Mouse (Mus musculus) heart, embryonic 14.5 days (tissue): Measurements from ENCODE around the gene Hapln3. TPM values are rescaled to one million over a fixed set of nuclear protein-coding genes. Genes with fewer than 3 reads are reported as not detected.

ENCODE experiments used
- ATAC-seq: fragments of 200-750 bp; cut with Nextera tagmentation; 2 replicates; pipeline ENCODE4 v1.8.0; 2017; ENCODE audit warnings: low read depth, moderate TSS enrichment; ENCODE audit not compliant: insufficient number of reproducible peaks, insufficient read depth, low FRiP score
- H3K27ac ChIP-seq, 2 experiments: fragments of 200-500 bp in 1 of 2; fragments of 300-500 bp in 1 of 2; sonication (generic) in 1 of 2; replicated peaks in 1 of 2; 2 replicates each; pipeline ENCODE4 v1.5.1; 2012 to 2014; ENCODE audit warnings: low read depth in 2 of 2, low read length in 2 of 2, control low read depth in 1 of 2, mild to moderate bottlenecking in 1 of 2, mixed read lengths in 1 of 2; ENCODE audit not compliant: control insufficient read depth in 1 of 2, insufficient read depth in 1 of 2
- H3K27me3 ChIP-seq: fragments of 300-500 bp; sonication (generic); 2 replicates; pipeline ENCODE4 v1.6.1; 2014; ENCODE audit warnings: mild to moderate bottlenecking, low read length, control low read depth; ENCODE audit not compliant: control insufficient read depth, insufficient read depth
- H3K36me3 ChIP-seq: fragments of 300-500 bp; sonication (generic); 2 replicates; pipeline ENCODE4 v1.6.1; 2014; ENCODE audit warnings: mild to moderate bottlenecking, control low read depth, low read length, mixed read lengths; ENCODE audit not compliant: control insufficient read depth, insufficient read depth
- H3K4me1 ChIP-seq, 2 experiments: fragments of 200-500 bp in 1 of 2; fragments of 300-500 bp in 1 of 2; sonication (generic) in 1 of 2; 2 replicates each; pipeline ENCODE4 v1.6.1; 2012 to 2014; ENCODE audit warnings: low read length in 2 of 2, control low read depth in 1 of 2, mixed read lengths in 1 of 2; ENCODE audit not compliant: control insufficient read depth in 2 of 2, insufficient read depth in 2 of 2
- H3K4me2 ChIP-seq: fragments of 300-500 bp; sonication (generic); 2 replicates; pipeline ENCODE4 v1.6.1; 2014; ENCODE audit warnings: mild to moderate bottlenecking, low read length
- H3K4me3 ChIP-seq, 2 experiments: fragments of 200-500 bp in 1 of 2; fragments of 300-500 bp in 1 of 2; sonication (generic) in 1 of 2; 2 replicates each; pipeline ENCODE4 v1.5.1; 2012 to 2014; ENCODE audit warnings: low read length in 2 of 2, mild to moderate bottlenecking in 2 of 2, control low read depth in 1 of 2, low read depth in 1 of 2, moderate library complexity in 1 of 2; ENCODE audit not compliant: control insufficient read depth in 1 of 2, insufficient read depth in 1 of 2
- H3K9ac ChIP-seq: fragments of 300-500 bp; sonication (generic); 2 replicates; pipeline ENCODE4 v1.6.1; 2014; ENCODE audit warnings: mild to moderate bottlenecking, low read length
- H3K9me3 ChIP-seq: fragments of 300-500 bp; sonication (generic); 2 replicates; pipeline ENCODE4 v1.6.1; 2016; ENCODE audit warnings: low read length, control low read depth; ENCODE audit not compliant: control insufficient read depth
- WGBS: fragments of 180-500 bp; shearing (Covaris S2); extraction: QIAGEN DNeasy Blood & Tissue Kit; methylation state at CpG from one replicate; pipeline ENCODE4 v1.1.7; 2014; 5-methylcytosine and 5-hydroxymethylcytosine counted together
- polyA plus RNA-seq: library from polyadenylated mRNA; unstranded; fragments of >200 nt; fragmentation: Nextera tagmentation; extraction: Ambion mirVana; gene quantifications from 2 replicates; pipeline ENCODE4 v1.2.1, GENCODE M21; 2014

Gene Hapln3
- polyA plus RNA-seq, 1 experiment from 2014 or later, result 2.0 TPM

GRCm38 (mm10) chr7:79068231-79068630, 62.6 kb downstream of the Hapln3 start:
- no peak overlapping the region for H3K9ac ChIP-seq
- WGBS, result 5% methylated on average over 4 of the region's 4 CpGs
- H3K4me2 ChIP-seq, result no peak overlapping the region
- H3K4me1 ChIP-seq, result peaks cover 0 to 6% of the 10 kb centered on the region in 2 experiments; a peak in 3 of 4 replicates
- no peaks in the 10 kb centered on the region for H3K36me3 ChIP-seq
- H3K27me3 ChIP-seq, result 0 out of 2 replicates have a peak, but pooled peaks cover 3% of the 10 kb centered on the region
- no peak overlapping the region for H3K4me3 ChIP-seq
- H3K27ac ChIP-seq, result no peak overlapping the region
- ATAC-seq, result 0 out of 2 replicates have a peak, but pooled peaks have one; percentile 17
- no peaks in the 10 kb centered on the region for H3K9me3 ChIP-seq

- Histone ChIP-seq H3K27me3 (0 out of 2 replicates have a peak, but pooled peaks cover 3% of the 10 kb centered on the region), H3K4me2 (no peak overlapping the region), H3K9me3 (no peaks in the 10 kb centered on the region), H3K4me1 (peaks cover 0 to 6% of the 10 kb centered on the region in 2 experiments; a peak in 3 of 4 replicates), H3K36me3 (no peaks in the 10 kb centered on the region), H3K4me3 (no peak overlapping the region), H3K27ac (no peak overlapping the region), H3K9ac (no peak overlapping the region)
- ATAC-seq, result no peak
- WGBS, result 69% methylated on average over 7 of the region's 7 CpGs
Measured at GRCm38 (mm10) chr7:79067466-79067865, 63.4 kb downstream of the Hapln3 start.

Other genes with a start within 250 kb of the Hapln3 start
- gene Aen, start 235.2 kb downstream of the Hapln3 start, polyA plus RNA-seq, result 25.3 and 27.8 TPM in 2 replicates
- 1.9 and 3.2 TPM in 2 replicates for gene Isg20, start 217.6 kb downstream of the Hapln3 start, polyA plus RNA-seq
- 1.8 and 2.2 TPM in 2 replicates for gene Acan, start 77.5 kb downstream of the Hapln3 start, polyA plus RNA-seq
- gene Mfge8, start 18.0 kb upstream of the Hapln3 start, polyA plus RNA-seq, result 260 and 264 TPM in 2 replicates
- gene Abhd2, start 142.2 kb upstream of the Hapln3 start, polyA plus RNA-seq, result 4.2 and 5.0 TPM in 2 replicates